Mouse (Mus musculus): ENCODE data around the gene Cpsf6. TPM values are rescaled to one million over a fixed set of nuclear protein-coding genes. Genes with fewer than 3 reads are reported as not detected.

Cpsf6 gene
- polyA plus RNA-seq, 1 experiment from 2014 or later: 53.6 TPM

DNA sequence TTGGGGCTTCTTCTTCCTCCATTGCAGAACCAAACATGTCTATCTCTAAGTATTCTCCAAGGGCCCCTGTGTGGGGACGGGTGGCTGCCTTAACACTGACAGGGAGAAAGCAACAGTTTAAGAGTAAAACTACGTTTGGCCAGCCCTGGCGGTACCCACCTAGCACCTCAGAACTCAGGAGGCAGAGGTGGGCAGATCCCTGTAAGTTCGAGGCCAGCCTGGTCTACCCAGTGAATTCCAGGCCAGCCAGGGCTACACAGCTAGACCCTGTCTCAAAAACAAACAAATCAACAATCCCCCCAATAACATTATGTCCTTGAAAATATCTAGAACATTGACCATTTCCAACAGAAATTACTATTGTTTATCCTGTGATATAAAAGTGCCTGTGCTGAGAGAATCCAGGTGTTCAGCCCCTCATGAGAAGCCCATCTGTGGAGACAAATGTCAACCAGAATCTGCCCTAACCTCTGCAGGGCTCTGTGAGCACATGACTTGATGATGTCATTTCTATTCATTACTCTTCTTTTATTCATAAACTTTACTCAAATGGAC, 28.0 kb upstream of the Cpsf6 start:
- H3K4me3 ChIP-seq (ENCODE audit: low read depth, low read length): no peak overlapping the region

DNA sequence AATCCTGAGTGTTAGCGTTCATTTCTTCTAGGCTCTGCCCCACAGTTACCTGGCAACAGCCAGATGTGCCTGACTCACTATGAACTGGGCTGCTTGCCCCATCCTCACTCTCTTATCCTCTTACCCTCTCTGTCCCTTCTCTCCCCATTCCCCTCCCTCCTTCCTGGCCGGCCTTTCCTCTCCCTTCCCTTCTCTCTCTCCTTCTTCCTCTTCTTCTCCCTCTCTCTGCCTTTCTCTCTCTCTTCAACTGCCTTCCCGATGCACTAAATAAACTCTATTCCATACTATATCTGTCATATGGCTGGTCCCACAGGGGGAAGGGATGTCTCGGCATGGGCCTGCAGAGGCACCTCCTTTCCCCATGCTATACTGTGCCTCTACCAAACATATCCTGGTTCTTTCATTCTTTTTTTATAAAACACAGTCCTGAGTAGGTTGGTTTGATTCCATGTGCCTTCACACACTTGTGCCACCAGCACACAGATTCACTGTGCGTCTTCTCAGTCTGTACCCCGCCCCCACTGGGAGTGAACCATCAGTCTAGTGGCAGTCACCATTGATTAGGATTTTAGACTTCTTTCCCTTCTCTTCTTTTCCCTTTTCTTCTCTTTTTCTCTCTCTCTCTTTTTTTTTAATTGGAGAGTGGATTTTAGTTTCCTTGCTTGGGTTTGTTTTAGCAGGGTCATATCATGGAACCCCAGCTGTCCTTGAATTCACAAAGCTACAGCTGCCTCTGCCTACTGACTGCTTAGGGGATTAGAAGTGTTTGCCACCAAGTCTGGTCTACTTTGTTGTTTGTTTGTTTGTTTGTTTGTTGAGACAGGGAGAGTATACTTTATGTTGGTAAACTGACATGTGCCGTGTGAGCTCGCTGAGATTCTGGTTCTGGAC, 27.3 kb upstream of the Cpsf6 start:
- H3K4me2 ChIP-seq (replicated peaks; ENCODE audit: low read depth): no peak overlapping the region
- no peak overlapping the region for H3K9ac ChIP-seq (ENCODE audit: low read length)
- ATAC-seq (ENCODE audit: low FRiP score, low TSS enrichment) (no peak), DNase-seq (ENCODE audit: low spot score) (no peak)
- H3K27me3 ChIP-seq (ENCODE audit: control insufficient read depth, insufficient read depth, low read length): no peaks in the 10 kb centered on the region
- no peak overlapping the region for H3K27ac ChIP-seq (replicated peaks)
- H3K9me3 ChIP-seq (ENCODE audit: control insufficient read depth, low read length): no peaks in the 10 kb centered on the region
- H3K36me3 ChIP-seq (ENCODE audit: control insufficient read depth, insufficient read depth, low read length): no peaks in the 10 kb centered on the region
- H3K4me1 ChIP-seq (replicated peaks; ENCODE audit: control insufficient read depth, insufficient read depth): no peaks in the 10 kb centered on the region
- 84% methylated on average over 8 of the region's 8 CpGs for WGBS
- no peak for TF ChIP-seq CTCF (IDR thresholded peaks at IDR 0.05; ENCODE audit: low read depth)
- TF ChIP-seq EP300 (optimal IDR thresholded peaks at IDR 0.05): no peak
- H3K4me3 ChIP-seq (ENCODE audit: low read depth, low read length): no peak overlapping the region

More for the DNA sequence above, 28.0 kb upstream of the Cpsf6 start:
- Histone ChIP-seq H3K27ac (replicated peaks) (no peak overlapping the region), H3K27me3 (ENCODE audit: control insufficient read depth, insufficient read depth, low read length) (no peaks in the 10 kb centered on the region), H3K9me3 (ENCODE audit: control insufficient read depth, low read length) (no peaks in the 10 kb centered on the region), H3K4me2 (replicated peaks; ENCODE audit: low read depth) (no peak overlapping the region), H3K36me3 (ENCODE audit: control insufficient read depth, insufficient read depth, low read length) (no peaks in the 10 kb centered on the region), H3K4me1 (replicated peaks; ENCODE audit: control insufficient read depth, insufficient read depth) (no peaks in the 10 kb centered on the region), H3K9ac (ENCODE audit: low read length) (no peak overlapping the region)
- DNase-seq (ENCODE audit: low spot score): no peak
- TF ChIP-seq EP300 (optimal IDR thresholded peaks at IDR 0.05) (no peak), CTCF (IDR thresholded peaks at IDR 0.05; ENCODE audit: low read depth) (no peak)
- 88% methylated on average over 4 of the region's 4 CpGs for WGBS
- no peak for ATAC-seq (ENCODE audit: low FRiP score, low TSS enrichment)

DNA sequence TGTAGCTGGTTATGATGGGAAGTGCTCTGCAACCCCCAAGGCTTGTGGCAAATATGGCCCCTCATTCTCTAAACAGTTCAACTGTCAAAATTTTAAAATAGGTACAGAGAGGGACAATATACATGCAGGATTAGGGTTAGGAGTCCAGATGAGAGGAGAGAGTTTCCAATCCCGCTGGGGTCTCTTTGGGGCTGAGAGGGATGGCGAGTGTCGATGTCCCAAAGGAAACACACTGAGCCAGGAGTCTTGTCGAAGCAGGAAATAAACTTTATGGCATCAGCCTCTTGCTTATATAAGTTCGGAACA, 26.4 kb upstream of the Cpsf6 start:
- H3K9me3 ChIP-seq (ENCODE audit: control insufficient read depth, low read length): no peaks in the 10 kb centered on the region
- no peak overlapping the region for H3K4me3 ChIP-seq (ENCODE audit: low read depth, low read length)
- H3K36me3 ChIP-seq (ENCODE audit: control insufficient read depth, insufficient read depth, low read length): no peaks in the 10 kb centered on the region
- DNase-seq (ENCODE audit: low spot score) (no peak), ATAC-seq (ENCODE audit: low FRiP score, low TSS enrichment) (no peak)
- no peak overlapping the region for H3K9ac ChIP-seq (ENCODE audit: low read length)
- no peaks in the 10 kb centered on the region for H3K27me3 ChIP-seq (ENCODE audit: control insufficient read depth, insufficient read depth, low read length)
- no peaks in the 10 kb centered on the region for H3K4me1 ChIP-seq (replicated peaks; ENCODE audit: control insufficient read depth, insufficient read depth)
- WGBS: 78% methylated on average over 5 of the region's 5 CpGs
- no peak overlapping the region for H3K4me2 ChIP-seq (replicated peaks; ENCODE audit: low read depth)
- TF ChIP-seq CTCF (IDR thresholded peaks at IDR 0.05; ENCODE audit: low read depth) (no peak), EP300 (optimal IDR thresholded peaks at IDR 0.05) (no peak)
- no peak overlapping the region for H3K27ac ChIP-seq (replicated peaks)

DNA sequence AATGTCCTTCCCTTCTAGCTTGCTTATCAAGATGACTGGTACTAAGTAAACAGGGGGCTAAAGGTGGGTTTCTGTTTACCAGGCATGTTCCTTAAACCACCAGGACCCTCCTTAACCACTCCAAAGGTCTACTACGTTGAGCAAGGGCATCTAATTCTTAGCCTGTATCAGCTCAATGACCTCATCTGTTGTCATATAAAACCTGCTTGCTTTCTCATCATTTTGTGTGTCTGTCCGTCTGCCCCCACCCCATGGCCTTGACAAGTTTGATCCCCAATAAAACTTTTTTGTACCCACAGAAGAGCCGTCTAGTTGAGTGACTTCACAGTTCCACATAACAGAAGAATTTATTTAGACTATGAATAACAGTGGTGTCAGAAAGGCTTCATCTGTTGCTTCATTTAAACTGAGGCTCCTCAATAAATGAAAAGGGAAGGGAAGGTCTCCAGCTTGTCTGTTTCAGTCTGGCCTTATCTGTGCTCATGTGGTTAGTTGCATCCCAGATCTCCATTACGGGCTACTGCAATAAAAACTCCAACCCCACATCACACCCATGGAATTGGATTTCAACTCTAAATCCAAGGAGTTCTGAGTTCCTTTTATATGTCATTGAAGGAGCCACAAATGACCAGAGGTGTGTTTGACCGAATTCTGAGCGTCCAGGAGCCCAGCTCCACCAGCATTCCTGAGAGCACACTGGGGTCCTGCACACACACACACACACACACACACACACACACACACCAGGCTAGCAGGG, 25.9 kb upstream of the Cpsf6 start:
- no peak overlapping the region for H3K4me2 ChIP-seq (replicated peaks; ENCODE audit: low read depth)
- TF ChIP-seq CTCF (IDR thresholded peaks at IDR 0.05; ENCODE audit: low read depth) (no peak), EP300 (optimal IDR thresholded peaks at IDR 0.05) (no peak)
- WGBS: 67% methylated on average over 6 of the region's 6 CpGs
- H3K9me3 ChIP-seq (ENCODE audit: control insufficient read depth, low read length): no peaks in the 10 kb centered on the region
- H3K9ac ChIP-seq (ENCODE audit: low read length): no peak overlapping the region
- H3K4me1 ChIP-seq (replicated peaks; ENCODE audit: control insufficient read depth, insufficient read depth): no peaks in the 10 kb centered on the region
- no peaks in the 10 kb centered on the region for H3K36me3 ChIP-seq (ENCODE audit: control insufficient read depth, insufficient read depth, low read length)
- no peak overlapping the region for H3K4me3 ChIP-seq (ENCODE audit: low read depth, low read length)
- H3K27ac ChIP-seq (replicated peaks): no peak overlapping the region
- ATAC-seq (ENCODE audit: low FRiP score, low TSS enrichment): no peak
- DNase-seq (ENCODE audit: low spot score): no peak
- no peaks in the 10 kb centered on the region for H3K27me3 ChIP-seq (ENCODE audit: control insufficient read depth, insufficient read depth, low read length)

DNA sequence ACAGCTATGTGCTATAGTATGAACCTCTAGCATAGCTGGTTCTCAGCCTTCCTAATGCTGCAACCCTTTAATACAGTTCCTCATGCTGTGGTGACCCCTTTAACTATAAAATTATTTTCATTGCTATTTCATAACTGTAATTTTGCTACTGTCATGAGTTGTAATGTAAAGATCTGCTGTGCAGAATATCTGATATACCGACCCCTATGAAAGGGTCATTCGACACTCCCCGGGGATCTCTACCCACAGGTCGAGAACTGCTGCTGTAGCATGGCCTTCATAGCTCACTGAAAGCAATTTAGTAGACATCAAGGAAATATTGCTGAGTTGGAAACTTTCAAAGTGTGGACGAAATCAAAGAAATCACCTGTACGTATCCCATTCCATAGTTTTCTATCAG, 24.6 kb upstream of the Cpsf6 start:
- Histone ChIP-seq H3K4me3 (ENCODE audit: low read depth, low read length) (no peak overlapping the region), H3K36me3 (ENCODE audit: control insufficient read depth, insufficient read depth, low read length) (no peaks in the 10 kb centered on the region), H3K4me2 (replicated peaks; ENCODE audit: low read depth) (no peak overlapping the region), H3K4me1 (replicated peaks; ENCODE audit: control insufficient read depth, insufficient read depth) (no peaks in the 10 kb centered on the region), H3K9me3 (ENCODE audit: control insufficient read depth, low read length) (no peaks in the 10 kb centered on the region), H3K27me3 (ENCODE audit: control insufficient read depth, insufficient read depth, low read length) (no peaks in the 10 kb centered on the region), H3K9ac (ENCODE audit: low read length) (no peak overlapping the region), H3K27ac (replicated peaks) (no peak overlapping the region)
- DNase-seq (ENCODE audit: low spot score): no peak
- ATAC-seq (ENCODE audit: low FRiP score, low TSS enrichment): no peak
- 93% methylated on average over 6 of the region's 6 CpGs for WGBS
- TF ChIP-seq CTCF (IDR thresholded peaks at IDR 0.05; ENCODE audit: low read depth): no peak
- no peak for TF ChIP-seq EP300 (optimal IDR thresholded peaks at IDR 0.05)

All from stomach, postnatal 0 days (tissue).